Mouse (Mus musculus) spleen, adult 18-20 months (tissue): Measurements from ENCODE around the gene Cntf.

ENCODE experiments used
- DNase-seq, 2 experiments: peaks; one replicate each; pipeline ENCODE4 v3.0.0; 2022; ENCODE audit warnings: mixed read lengths in 2 of 2

Cntf gene

DNA sequence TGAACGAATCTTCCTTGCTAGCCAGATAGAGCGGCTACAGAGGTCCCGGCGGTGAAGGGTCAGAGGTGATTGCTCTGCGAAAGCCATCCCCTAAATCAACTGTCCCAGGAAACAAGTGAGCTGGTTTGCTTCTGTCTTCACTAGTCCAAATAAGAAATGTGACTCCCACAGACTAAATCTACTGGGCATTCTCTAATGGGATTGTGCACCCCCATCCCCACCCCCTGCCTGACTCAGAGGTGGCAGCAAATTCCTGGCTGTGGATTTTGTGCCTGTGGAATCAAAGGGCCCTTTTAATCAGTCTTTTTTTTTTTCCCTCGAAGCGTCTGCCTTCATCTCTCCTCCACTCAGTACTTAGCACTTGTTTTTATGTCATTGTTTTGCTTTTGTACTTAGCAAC lies at the start of gene Cntf:
Cntf (minus strand) TSS at position 325 of the 400 bp plus-strand sequence.
- no peak for DNase-seq

DNA sequence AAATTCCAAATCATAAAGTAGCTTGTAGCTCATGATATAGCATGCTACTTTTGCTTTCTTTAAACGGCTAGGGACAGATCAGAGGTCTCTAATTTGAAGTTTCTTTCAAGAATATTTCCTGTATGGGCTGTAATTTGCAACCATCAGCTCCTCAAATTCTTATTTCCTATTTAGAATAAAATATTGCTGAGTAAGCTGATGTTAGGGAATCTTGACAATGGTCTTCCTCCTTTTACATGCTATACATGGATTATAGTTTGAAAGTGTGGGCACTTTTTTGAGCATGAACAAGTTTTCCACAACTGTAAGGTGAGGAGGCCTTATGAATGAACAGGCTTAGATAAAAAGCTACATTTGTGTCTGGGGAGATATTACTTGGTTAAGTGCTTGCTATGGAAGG lies 48.5 kb upstream of the Cntf start:
- DNase-seq: no peak

DNA sequence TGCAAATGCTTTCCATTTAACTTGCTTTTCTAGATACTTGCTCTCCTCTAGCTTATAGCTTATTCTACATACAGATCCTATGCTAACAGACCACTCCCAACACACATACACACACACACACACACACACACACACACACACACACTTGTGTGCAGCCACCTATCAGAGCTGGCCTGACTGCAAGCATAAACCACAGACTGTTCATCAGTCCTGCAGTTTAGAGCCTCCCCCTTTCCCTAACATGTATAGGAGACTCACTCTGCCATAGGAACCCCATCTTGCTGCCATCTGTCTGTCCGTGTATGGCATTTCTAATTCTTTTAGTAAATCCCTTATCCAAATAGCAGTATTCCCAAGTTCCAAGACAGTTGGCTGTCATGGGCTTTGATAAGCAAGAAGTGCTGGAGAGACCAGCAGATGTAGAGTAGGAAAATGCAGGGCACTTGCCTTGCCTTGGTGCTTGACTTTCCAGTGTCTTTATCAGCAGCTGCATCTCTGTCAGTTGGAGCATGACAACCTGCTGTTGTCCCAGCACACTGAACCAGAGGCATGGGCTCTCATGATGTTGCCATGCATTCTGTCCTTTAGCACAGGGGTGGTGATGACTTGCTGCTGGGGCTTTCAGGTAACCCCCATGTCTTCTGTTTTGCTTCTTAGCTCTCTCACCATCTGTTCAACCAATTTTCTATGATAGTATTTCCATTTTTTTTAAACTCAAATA lies 47.4 kb upstream of the Cntf start:
- no peak for DNase-seq

DNA sequence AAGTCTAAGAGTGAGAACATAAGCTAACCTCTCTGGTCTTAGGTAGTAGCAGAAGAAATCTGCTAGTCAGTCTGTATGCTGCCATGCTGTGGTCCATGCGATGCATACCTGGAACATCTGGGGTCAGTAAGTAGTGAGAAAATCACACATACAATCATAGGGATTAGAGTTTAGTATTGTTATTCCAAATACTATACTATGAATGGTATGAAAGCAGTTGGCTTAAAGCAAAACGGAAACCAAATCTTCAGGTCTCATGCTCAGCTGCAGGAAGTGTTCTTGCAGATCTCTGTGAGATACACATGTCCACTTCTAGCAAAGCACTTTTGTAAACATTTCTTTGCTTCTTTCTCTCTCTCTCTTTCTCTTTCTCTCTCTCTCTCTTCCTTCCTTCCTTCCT lies 40.8 kb upstream of the Cntf start:
- DNase-seq: no peak

DNA sequence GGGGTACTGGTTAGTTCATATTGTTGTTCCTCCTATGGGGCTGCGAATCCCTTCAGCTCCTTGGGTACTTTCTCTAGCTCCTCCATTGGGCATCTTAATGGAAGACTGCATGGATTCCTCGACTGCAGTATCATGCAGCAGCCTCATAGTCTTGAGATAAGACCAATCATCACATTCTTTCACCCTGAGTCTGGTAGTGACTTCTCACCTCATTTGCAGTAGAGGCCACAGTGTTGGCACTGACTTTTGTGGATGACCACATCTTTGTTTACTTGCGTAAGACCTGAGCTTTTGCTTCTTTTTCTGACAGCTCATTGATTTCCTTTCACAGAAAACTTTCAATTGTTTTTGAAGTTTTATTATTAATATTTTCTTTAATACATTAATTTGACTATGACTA lies 40.3 kb upstream of the Cntf start:
- DNase-seq: no peak

DNA sequence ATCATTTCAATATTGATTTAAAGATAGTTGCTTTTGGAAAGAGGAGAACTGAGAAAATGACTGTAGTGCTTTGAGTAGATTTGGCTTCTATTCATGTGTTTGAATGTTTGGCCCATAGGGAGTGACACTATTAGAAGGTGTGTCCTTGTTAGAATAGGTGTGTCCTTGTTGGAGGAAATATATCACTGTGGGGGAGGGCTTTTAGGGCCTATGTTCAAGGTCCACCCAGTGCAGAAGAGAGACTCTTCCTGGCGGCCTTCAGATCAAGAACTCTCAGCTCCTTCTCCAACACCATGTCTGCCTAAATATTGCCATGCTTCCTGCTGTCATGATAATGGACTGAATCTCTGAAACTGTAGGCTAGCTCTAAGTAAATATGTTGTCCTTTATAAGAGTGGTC lies 38.8 kb upstream of the Cntf start:
- no peak for DNase-seq

DNA sequence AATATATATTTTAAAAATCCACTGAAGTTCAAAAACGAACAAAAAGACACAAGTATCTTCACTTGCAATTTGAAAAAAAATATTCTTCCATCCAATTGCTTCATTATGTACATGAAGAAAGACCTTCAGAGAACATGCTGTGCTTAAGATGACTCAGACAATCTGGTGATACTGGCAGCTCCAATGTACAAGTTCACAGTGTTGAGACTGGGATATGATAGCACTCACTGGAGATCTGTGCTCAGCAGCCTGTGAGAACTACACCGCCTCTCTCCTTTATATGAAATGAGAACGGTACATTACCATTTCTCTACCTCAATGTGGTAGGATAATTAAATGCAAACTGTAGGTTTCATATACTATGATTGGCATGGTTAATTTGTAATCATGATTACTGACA lies 37.4 kb upstream of the Cntf start:
- no peak for DNase-seq

DNA sequence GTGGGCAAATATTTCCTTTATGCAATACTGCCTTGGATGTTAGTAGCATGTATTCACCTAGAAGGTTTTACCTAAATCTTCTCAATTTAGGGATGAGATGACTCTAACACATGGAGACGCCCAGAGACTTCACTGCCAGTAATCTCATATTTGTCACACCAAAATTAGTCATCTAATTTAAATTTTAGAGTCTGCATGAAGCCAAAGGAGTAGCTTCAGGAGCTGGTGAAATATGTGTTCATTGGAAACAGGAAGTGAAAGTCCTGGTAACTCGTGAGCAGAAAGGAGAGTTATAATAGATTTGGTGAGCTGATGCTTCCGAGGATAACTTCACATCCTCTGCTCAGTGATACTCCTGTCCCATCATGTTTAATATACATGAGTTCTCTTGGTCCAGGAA lies 35.6 kb upstream of the Cntf start:
- DNase-seq: no peak

DNA sequence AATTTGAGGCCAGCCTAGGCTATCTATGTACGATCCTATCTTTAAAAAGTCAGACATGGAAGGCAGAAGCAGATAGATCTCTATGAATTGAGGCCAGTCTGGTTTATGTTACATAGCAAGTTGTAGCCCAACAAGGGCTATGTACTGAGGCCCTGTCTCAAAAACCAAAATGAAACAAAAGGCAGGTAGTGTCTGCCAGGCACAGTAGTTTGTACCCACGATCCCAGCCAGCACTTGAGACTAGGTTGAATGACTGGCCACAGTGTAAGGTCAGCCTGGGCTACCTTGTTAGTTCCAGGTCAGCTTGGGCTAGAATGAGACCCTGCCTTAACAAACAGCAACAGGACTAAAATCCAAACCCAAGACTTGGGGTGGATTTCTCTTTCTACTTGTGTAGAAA lies 35.2 kb upstream of the Cntf start:
- no peak for DNase-seq

DNA sequence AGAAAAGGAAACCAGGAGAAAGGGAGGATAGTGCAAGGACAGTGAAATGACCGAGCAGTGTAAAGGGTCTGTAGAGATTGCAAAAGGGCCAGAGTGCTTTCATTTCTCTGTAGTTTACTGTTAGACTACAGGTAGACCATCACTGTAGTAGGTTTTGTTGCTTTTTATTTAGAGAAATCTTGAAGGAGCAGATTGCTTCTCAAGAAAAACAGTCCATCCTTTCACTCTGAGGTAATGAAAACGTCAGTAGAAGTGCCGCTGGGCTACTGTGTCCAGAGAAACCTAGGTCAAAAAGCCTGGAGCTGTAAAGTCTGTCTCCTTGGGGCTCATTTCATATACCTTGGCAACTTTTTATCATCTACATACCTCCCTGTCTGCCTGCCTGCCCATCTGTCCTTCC lies 33.6 kb upstream of the Cntf start:
- no peak for DNase-seq

DNA sequence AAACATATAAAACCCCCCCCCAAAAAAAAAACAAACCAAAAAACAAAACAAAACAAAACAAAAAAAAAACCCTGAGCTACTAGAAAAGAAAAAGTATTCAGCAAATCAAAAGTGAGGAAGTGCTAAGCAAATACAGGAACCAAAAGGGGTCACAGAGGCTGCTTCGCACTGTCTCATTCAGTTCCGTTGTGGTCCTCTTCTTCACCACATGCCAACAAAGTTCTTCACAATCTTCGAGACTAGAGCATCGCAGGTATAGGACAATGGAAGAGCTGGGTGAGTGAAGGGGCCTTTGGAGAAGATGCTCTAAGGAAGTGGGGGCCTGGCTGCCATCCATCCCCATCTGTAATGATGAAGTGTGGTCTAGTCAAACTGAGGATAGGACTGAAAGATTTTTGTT lies 33.0 kb upstream of the Cntf start:
- peak; percentile 26 to 45 for DNase-seq

DNA sequence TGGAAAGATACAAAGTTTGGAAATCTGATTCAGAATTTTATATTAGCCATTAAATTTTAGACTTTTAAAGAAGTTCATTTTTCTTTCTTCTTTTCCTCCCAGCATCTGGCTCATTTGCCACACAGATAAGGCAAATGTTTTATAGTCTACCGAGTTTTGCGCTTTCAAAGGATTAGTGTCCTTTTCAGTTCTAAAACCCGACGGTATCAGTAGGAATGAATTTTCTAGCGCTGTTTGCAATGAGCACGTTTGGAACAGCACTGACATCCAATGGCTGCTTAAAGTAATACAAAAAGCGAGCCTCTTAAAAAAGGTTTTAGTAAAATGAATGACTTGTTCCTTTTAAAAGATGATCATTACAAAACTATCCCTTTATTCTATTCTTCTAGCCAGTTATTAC lies 31.6 kb upstream of the Cntf start:
- no peak for DNase-seq

DNA sequence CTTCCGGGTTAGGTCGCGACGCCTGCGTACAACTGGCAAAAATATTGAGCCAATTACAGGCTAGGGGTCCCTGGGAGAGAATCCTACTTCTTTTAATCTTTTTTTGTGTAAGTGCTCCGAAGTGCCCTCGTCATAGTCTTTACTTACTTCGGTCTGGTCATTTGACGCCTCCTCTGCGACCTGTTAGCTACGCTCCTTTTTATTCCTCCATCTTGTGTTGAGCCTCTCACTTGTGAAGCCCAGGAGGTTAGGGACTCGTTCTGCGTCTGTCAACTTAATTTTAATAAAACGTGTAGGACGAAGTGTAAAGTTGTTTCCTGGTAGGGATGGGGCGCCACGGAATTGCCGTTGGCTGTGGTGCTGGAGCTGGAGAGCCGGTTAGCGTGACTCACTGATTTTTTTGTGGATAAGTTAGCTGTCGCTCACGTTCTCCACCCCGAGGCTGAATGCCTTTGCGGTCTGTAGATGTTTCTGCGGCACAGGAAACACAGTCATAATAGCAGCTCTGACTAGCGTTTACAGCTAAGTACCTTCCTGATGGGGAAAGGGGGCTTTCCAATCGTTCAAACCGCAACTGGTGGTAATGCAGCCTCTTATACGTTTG lies 31.0 kb upstream of the Cntf start:
- peak; percentile 63 to 64 for DNase-seq

DNA sequence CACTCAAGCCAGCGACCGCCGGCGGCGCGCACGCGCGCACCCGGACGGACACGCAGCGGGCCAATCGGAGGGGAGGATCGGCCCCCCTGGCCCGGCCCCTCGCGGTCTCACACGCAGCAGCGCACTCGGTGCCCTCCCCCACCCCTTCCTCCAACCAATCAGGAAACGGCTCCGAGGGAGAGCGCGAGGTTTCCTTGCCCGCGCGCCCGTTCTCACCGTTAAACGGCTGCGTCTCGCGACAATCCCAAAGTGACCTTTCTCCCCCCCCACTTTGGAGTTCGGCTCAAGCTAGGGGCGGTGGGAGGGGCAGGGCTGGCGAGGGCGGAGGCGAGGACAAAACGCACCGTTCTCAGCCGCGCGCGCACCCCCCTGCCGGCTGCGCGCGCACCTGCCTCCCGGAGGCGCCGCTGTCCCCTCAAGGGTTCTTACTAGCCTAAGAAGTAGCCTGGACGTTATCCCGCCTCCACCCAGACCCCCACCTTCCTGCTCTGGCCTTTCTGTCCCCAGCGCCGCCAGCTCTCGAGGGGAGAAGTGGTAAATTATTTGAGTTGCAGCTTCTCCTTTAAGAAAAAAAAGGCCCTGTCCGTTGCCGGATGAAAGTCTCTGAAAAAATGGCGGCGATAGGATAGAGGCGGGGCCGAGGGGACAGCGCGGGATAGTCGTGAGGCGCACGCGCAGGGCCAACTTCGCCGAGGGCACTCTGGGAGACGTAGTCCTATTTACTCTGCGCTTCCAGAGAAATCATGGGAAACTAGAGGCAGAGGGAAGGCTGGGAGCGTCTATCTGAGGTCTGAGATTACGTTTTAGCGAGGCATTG lies 30.3 kb upstream of the Cntf start, which contains the start of the genes Zfp91 and Lpxn:
Zfp91 (minus strand) TSS at position 616 of the 817 bp plus-strand sequence.
Lpxn (plus strand) TSS at position 683 of the 817 bp plus-strand sequence.
- DNase-seq: peak; percentile 93 to 94

DNA sequence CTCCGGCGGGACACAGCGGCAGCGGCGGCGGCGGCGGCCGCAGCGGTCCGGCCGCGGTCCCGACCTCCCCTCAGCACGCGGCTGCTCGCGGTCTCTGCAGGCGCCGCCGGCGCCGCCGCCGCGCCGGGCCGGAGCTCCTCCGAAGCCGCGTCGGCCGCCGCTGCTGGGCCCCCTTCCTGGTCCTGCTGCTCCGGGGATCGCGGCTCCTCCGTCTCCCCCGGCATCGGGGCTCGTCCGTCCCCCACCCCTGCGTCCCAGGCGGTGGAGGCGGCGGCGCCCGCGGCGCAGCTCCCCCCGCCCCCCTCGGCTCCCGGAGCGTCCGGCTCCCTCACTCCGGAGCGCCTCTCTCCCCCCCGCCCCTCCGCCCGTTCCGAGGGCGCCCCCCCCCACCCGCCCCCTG lies 29.7 kb upstream of the Cntf start:
- DNase-seq: no peak

DNA sequence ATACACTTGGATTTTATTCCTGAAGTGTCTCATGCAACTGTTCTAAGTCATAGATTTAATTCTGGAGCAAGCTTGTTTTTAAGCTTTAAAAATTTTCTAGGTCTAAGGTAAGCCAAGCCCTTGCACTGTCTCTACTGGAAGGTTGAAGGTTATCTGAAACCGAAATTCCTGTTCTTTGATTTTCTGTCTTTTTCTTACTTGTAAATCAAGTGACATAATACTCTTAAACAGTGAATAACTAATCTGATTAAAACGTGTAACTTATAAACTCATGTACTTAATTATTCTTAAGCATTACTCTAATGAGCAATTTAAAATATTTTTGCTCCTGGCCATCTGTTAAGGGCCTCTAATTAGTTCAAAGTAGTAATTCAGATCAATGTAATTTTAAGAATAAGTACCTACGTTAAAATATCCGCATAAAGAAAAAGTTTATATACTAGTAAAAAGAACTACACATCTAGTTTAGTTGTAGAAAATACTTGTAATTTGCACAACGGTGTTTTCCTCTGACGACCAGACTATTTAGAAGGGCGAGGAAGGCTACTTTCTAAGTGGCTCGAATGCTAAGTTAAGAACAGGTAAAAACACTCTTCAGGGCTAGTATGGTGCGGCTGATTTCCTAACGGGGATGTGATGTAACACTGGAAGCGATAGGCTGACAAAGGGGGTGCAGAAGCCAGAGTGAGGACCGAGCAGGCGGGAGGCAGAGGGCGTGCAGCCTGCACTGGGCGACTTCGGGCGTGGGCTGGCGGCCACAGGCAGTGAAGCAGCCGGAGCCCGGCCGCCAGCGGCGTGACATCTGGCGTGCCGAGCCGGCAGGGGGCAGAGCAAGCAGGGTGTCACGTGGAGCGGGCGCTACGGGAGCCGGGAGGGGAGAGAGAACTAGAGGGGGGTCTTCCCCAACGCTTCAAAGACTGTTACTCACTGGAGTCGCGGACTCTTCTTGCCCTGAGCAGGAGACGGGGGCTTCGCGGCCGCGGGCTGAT lies 28.9 kb upstream of the Cntf start:
- peak; percentile 93 to 94 for DNase-seq

DNA sequence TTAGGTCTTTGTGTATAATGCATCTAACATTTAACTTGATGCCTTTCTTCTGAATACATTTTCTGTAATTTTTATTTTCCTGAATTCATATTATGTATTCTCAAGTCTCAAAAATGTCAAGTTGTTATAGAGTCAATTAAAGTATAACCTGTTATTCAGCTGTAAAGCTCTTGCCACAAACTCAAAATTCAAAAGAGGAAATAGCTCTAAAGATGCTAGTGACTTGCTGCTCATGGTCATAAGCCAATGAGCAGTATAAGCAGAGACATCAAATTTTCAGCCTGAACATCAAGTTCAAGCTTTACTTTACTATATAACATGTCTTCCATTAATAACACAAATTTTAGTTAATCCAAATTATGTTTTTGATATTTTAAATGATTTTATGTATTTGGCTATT lies 26.9 kb upstream of the Cntf start:
- no peak for DNase-seq

DNA sequence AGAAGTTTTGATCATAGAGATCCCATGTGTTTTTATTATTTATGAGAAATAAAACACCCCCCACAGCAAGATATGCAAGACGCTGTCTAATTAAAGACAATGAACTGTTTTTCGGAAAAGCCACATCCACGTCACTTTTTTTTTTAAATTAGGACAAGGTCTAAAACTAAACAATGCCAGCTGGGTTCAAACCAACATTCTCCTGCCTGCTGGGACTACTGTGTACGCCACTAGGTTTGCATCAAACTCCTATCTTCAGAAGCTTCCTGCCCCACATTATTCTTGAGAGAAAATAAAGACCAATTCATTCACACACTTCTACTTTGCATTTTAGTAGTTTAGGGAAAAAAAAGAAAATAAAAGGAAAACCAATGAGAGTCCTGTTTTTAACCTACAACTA lies 22.3 kb upstream of the Cntf start:
- DNase-seq: no peak

DNA sequence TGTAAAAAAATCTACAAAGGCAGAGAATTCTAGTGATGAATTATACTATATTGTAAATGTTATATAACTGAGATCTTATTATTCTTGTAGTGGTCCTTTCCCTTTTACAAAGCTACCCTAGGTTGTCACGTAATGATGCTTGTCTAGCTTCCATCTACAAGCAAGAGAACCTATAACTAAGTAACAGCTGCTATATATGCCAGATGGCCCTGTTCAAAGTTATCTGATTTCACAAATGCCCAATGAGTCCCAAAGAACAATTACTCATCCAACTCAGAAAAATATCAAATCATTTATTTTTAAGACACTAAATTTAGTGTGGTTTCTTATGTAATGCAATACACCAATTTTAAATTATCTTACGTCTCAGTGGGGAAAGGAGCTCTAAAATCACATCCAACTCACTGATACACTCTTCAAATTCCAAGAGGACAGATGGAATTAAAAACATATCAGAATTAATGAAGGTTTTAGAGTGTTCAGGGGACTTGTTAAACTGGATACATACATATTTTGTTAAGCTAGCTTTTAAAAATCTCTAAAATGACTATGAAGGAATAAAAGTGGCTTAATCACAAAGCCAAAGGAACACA lies 21.5 kb upstream of the Cntf start:
- no peak for DNase-seq

DNA sequence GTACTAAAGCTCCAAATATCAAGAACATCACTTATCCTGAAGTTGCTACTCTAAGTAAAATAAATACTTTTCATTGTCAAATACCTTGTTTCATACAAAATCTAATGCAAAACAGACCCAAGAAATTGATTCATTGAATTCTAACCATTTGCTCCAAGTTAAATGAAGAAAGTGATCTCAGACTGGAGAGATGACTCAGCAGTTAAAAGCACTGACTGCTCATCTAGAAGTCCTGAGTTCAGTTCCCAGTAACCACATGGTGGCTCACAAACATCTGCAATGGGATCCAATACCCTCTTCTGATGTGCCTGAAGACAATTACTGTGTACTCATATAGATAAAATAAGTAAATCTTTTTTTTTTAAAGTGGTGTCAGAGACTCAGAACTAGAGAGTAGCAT lies 15.0 kb upstream of the Cntf start:
- DNase-seq: no peak

DNA sequence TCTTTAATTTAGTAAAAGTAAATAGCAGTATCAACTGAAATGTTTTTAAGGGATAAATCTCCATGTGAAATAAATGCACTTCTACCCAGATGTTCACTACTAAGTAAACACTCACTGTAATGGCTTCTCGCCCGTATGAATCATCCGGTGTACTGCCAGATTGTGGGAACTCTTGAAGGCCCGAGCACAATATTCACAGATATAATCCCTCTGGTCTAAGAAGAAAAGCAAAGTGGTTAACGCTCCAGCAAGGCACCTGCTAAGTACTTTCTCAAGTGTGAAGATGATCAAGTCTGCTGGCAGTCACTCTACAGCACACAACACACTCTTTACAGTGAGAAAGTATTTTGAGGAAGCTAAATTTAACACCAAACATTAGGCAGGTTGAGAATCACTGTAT lies 5.5 kb upstream of the Cntf start:
- no peak for DNase-seq
